Mouse (Mus musculus) spleen, adult 2 months (tissue): ENCODE data around the gene AC134908.4.

Source experiments
- CTCF ChIP-seq: fragments of 200-500 bp; IDR thresholded peaks from 2 replicates; pipeline ENCODE4 v1.5.1; 2011; ENCODE audit warnings: mild to moderate bottlenecking, inconsistent platforms; ENCODE audit not compliant: insufficient read depth, insufficient read length, insufficient replicate concordance; ENCODE audit errors: extremely low read depth
- POLR2A ChIP-seq: fragments of 200-500 bp; IDR thresholded peaks from 2 replicates; pipeline ENCODE4 v1.6.1; 2011; ENCODE audit warnings: low read depth, low read length, inconsistent platforms

- TF ChIP-seq CTCF (no peak), POLR2A (no peak)
Measured at GRCm38 (mm10) chr17:25831451-25832281, 36.2 kb upstream of the AC134908.4 start.
